Mouse (Mus musculus): ENCODE results near the gene Lad1.

Lad1 gene

DNA sequence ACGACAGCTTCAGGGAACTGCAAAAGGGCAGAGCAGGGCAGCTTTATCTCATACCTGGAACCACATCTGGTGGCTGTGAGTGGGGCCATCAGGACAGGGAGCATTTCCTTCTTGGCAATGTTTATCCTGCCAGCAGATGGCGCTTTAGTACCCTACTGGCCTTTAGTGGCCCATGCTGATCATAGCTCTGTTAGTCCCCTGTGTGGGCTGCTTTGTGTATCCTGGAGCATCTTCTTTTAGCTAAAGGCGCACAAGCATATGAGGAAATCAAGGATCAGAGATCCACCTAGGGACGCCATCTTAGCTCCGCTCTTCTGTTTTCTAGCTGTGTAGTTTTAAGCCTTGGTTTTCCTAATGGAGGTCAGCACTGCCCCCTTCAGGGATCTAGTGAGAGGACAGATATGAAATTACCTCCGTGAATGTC lies 28.8 kb downstream of the Lad1 start:
- peak; percentile 49 for DNase-seq

GRCm38 (mm10) chr1:135847611-135848351 lies 29.4 kb downstream of the Lad1 start:
- no peak for DNase-seq

DNA sequence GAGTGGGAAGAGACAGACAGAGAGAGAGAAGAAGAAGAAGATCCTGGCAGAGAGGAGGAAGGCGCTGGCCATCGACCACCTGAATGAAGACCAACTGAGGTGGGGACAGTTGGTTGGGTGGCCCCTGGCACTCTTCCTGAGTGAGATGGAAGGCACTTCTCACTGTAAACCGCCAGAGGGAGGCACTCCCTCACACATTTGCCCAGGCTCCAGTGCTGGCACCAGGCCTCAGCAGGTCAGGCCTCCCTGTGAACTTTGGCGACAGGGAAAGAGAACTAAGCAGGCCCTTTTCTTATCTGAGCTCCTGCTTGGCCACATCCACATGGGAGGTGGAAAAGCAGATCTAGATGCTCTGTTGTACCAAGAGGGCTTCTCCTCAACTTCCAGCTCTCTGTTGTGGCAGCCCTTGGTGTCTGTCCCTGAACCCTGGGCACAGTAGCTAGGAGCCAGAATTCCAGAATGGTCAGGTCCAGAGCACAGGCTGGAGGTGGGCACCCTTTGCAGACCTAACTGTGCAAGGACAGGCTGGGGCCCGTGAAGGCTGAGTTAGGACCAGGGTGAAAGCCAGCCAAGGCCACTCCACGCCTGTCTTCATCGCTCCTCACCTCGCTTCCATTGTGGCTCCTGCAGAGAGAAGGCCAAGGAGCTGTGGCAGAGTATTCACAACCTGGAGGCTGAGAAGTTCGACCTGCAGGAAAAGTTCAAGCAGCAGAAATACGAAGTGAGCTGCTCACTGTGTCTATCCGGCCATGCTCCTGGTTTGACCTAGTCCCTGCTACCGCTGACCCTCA lies 32.5 kb downstream of the Lad1 start:
- peak; percentile 57 for DNase-seq

GRCm38 (mm10) chr1:135852044-135852756 lies 33.8 kb downstream of the Lad1 start:
- DNase-seq: no peak

DNA sequence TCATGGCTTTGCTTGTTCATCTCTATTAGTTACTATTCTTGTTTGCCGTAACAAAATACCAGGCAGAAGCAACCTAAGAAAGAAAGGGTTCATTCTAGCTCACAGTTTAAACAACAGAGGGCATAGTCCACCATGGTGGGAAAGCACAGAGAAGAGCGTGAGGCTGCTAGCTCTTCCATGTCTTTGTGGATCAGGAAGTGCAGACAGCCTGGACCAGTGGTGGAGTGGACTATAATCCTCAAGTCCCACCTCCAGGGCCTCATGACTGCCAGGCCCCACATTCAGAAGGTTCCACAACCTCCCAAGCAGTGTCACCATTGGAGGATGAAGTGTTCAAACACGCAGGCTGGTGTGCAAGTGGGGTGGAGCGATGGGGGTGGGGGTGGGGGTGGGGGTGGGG lies 34.8 kb downstream of the Lad1 start:
- DNase-seq: no peak

DNA sequence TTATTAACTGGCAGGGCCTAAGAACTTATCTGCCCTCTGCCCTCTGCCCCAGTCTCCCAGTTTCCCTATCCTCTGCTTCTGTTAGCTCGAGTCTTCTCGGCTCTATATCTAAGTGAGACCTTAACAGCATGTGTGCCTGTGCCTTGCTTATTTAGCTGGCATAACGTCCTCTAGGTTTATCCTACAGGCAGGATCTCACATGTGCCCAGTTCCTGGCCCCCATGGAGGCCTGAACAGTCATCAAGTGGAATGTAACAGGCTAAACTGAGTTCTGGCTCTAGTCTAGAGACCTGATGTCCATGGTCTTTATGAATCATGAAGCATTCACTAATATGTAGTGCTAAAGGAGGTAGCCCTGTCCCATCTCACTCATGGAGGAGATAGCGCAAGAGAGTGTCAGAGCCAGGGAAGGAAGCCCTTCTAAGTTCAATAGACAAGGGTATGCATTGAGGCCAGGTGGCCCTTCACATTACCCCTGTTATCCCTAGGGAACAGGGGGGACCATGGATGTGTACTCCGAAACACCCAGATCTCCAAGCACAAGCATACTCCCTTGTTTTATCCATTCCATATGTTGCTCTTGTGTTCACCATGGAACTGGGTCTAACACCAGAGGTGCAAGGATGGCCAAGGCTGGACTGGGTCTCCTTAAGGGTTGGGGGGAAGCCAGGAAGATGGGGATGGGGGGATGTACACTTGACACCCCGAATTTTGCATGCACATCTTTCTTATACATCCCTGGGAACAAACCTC lies 36.4 kb downstream of the Lad1 start:
- DNase-seq: no peak

- DNase-seq: no peak
Observed at GRCm38 (mm10) chr1:135855344-135855687, 36.9 kb downstream of the Lad1 start.

GRCm38 (mm10) chr1:135856070-135856469 lies 37.7 kb downstream of the Lad1 start:
- no peak for DNase-seq

DNA sequence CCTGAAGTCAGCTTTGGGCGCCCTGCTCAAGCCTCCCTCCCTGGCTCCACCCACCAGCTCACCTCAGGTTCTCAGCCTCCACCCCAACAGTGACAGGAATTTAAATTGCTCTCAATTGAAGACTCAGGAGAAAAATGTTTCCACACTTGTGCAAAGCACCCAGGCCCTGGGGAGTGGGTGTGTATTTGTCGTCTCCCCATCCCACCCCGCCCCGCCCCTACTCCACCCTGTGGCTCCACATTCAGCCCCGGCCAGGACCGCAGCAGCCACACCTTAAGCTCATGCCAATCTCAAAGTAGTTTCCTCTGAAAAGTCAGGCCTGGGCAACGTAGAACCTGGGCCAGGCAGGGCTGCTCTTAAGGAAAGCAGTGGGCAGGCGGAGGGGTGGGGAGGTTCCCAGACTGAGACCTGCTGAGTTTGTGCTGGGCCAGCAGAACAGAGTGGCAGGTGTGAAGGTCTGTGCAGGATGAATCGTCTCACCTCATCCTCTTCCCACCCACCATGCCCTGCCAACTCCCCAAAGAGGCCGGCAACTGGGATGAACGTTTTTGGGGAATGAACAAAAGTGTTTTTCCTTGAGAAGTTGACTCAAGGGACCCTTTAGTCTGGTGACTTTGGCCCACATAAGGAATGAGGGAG lies 38.9 kb downstream of the Lad1 start:
- DNase-seq: no peak

DNA sequence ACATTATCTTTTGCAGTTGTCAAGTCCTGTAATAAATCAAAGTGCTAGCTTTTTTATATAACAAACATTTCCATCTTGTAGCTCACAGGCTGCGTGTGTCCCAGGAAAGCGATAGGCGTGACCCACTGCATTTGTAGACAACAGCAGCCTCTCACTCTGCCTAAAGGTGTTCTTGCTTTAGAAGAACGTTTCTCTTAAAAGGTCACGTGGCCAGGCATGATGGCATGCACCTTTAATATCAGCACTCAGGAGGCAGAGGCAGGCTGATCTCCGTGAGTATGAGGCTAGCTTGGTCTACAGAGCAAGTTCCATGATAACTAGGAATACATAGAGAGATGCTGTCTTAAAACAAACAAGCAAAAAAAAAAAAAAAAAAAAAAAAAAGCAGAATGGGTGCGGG lies 40.1 kb downstream of the Lad1 start:
- no peak for DNase-seq

- no peak for DNase-seq
Observed at GRCm38 (mm10) chr1:135861091-135861490, 42.7 kb downstream of the Lad1 start.

GRCm38 (mm10) chr1:135861980-135862552 lies 43.7 kb downstream of the Lad1 start:
- peak; percentile 9 for DNase-seq

DNA sequence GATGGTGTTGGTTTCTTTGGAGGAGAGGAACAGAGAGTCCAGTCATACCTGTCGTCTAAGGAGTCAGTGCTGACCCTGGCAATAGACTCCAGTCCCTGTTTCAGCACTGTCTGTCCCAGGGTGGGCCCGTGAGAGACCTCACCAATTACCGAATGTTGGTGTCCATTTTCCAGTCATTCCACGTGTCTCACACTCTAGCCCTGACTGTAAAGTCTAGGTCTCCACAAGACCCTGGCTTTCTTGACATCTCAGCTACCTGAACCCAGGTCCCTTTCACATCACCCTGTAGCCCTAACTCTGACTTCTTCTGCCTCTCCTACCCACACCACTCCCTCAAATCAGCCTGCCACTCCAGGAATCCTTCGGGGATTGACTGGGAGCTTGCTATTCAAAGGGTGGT lies 44.2 kb downstream of the Lad1 start:
- no peak for DNase-seq

DNA sequence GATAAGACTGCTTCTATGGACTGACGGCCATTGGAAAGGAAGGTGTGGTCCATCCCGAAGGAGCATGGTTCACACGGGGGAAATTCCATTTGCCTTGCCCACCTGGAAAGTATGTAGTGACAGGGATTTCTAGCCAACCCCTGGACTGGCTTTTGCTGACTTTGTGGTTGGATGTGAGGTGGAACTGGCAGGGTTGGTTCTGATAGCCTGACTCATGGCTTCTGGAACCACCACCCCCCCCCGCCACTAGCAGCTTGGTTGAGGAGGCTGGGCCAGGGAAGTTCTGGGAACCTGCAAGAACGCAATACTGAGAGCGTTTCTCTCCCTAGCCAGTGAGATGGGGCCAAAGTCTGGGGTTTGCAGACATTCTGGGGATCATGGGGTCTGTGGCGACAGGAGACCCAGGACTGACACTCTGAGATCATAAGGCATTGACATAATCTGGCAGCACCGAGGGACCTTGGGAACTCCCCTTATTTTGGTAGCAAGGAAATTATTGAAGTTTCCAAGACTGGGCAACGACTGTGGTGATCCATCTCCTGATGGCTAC lies 45.5 kb downstream of the Lad1 start:
- DNase-seq: no peak

GRCm38 (mm10) chr1:135864830-135865229 lies 46.4 kb downstream of the Lad1 start:
- DNase-seq: no peak

GRCm38 (mm10) chr1:135865518-135866194 lies 47.3 kb downstream of the Lad1 start:
- peak; percentile 78 for DNase-seq

DNA sequence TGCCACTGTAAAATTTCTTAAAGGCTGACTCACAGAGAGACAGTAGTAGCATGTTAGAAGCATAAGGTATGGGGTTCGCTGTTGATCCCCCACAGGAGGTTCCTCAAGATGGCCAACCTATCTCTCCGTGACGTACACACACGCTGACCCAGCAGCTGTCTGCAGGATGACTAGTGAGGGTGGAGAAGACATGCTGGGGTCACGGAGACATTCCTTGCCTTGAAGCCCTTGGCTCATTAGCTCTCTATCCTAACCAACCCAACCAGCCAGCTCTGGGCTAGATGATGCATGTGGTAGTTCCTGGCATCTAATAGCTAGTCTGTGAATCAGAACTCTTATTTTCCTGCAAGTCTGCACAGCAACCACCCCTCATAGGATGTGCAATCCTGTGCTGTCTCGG lies 50.2 kb downstream of the Lad1 start:
- no peak for DNase-seq

DNA sequence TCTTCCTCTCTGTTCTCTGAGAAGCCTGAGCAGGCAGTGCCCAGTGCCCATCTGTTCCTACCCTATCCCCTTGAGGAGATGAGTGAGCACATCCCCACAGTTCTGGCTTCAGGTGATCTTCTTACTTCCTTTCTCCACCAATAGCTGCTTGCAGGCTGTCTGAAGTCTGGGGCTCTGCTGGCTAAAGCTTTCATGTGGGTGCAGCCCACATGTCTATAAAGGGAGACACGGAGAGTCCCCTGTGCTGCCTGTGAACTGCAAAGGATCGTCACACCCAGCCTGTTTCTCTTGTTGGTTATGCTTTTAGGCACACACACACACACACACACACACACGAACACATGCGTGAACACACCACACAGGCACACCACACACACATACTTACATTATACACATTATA lies 54.6 kb downstream of the Lad1 start:
- no peak for DNase-seq

DNA sequence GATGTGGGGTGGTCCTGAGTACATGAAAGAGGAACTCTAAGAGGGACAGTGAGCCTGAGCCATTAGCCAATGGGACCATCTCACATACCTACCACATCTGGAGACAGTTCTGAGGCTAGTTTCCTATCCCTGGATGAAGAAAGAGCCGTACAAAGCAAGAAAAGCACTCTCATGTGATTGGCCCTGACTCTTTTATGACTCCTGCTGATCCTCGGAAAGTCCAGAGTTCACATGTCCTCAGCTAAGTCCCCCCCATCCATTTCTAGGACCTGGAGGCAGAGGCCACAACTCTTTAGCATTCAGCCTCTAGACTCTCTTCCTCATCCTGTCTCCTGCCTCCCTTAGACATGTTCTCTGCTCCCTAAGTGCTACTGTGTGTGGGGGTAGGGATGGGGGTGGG lies 58.9 kb downstream of the Lad1 start:
- no peak for DNase-seq

DNA sequence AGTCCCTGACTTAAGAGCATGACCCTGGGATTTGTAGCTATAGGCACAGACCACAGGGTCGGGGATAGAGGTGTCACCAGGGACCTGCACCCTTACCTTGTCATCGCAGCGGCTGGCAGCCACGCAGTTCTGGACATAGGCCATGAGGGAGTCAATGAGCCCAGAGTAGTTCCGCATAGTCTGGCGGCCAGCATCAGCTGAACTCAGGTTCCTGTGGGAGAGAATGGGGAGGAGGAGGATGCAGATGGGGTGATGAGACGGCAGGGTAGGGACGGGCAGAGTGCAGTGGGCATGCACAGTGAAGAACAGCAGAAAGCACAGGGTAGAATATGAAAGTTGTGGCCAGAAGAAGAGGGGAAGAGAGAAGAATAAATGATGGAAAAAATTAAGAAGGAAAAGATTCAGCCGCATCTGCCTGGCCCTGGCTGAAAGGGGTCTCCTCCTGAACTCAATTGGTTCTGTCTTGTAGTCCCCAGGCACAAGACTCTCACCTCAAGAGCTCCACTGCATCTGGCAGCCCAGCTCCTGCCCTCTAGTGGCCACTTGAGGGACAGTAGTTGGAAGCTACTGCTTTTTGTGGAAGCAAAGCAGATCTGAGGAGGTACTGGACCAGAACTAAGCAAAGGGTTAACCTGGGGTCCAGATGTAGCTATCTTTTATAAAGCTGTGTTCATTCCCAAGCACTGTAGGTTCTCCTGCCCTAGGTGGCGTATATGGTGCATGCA lies 64.1 kb downstream of the Lad1 start:
- DNase-seq: peak; percentile 59
